Mouse (Mus musculus) megakaryocyte, embryonic 14.5 days (primary cell): Measurements from ENCODE around the gene Mdh2.

Source experiments
- FLI1 ChIP-seq: IDR thresholded peaks from 2 replicates; pipeline ENCODE4 v1.6.1; 2012; ENCODE audit warnings: low read length, inconsistent platforms, mixed read lengths
- GATA1 ChIP-seq: IDR thresholded peaks from 3 replicates; pipeline ENCODE4 v1.6.1; 2012; ENCODE audit warnings: mixed read lengths, low read length, inconsistent platforms, borderline replicate concordance

DNA sequence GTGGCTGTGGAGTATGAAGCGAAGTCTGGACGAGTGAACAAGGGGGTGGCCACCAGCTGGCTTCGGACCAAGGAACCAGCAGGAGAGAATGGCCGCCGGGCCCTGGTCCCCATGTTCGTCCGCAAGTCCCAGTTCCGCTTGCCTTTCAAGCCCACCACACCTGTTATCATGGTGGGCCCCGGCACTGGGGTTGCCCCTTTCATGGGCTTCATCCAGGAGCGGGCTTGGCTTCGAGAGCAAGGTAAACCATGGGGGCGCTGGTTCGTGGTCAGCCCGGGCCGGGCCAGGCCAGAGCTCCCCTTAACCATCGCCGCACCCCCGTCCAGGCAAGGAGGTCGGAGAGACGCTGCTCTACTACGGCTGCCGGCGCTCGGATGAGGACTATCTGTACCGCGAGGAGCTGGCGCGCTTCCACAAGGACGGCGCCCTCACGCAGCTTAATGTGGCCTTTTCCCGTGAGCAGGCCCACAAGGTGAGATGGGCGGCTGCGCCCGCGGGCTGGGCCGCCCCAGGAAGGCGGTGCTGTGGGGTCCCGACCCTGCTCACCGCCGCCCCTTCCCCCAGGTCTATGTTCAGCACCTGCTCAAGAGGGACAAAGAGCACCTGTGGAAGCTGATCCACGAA, 44.1 kb upstream of the Mdh2 start:
- no peak for TF ChIP-seq GATA1
- TF ChIP-seq FLI1: no peak
